Mouse (Mus musculus): Measurements from ENCODE around the gene Tlcd1.

The Tlcd1 gene

DNA sequence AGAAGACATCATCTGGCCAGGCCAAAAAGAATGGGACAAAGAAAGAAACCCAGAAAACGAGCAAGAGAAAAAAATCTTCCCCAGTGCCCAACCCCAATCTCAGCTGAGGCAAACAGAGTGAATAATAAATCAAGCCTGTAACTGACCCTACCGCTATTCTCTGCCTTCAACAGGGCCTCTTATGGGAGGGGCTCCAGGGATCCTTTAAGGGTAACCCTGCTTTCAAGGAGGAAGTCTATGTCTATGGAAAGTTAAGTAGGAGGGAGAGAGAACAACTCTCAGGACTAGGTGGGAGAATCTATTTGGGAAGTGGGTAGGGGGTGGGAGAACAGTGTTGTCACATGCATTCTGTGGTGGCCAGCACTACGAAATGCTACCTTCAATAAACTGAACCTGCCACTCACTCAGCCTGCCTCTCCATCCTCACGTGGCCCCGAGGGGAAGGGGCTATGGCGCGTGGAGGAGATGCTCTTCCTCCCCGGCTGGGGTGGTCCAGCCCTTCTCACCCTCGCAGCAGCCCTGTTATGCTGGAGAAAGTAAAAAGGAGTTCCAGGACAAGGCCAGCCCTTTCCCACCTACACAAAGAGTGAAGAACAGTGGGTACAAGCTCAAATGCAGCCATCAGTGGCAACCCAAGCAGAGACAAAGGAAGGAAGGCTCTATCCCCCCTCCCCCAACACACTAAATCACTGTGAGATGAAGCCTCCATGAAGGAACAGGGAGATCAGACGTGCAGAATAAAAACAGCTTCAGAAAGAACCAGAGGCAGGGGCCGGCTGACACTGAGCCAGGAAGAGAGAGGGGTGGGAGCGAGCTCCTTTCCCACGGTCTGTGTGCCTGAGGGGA lies 29.1 kb downstream of the Tlcd1 start:
- DNase-seq = no peak

DNA sequence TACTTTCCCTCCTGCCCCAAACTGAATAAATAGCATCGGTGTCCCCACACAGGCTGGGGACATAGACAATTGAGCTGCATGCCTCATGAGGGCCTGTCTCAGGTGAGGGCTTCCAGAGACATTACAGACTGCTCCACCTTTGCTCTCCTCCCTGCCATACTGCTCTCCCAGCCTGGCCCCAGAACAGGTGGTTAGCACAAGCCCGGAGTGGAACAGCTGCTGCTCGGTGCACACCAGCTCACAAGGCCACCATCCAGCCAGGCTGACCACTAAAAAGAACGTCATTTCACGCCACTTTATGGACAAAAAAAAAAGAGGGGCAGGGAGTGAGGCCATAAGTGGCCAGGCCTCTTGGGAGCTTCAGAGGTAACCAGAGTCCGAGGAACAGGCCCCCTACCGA lies 30.7 kb downstream of the Tlcd1 start:
- no peak for DNase-seq

DNA sequence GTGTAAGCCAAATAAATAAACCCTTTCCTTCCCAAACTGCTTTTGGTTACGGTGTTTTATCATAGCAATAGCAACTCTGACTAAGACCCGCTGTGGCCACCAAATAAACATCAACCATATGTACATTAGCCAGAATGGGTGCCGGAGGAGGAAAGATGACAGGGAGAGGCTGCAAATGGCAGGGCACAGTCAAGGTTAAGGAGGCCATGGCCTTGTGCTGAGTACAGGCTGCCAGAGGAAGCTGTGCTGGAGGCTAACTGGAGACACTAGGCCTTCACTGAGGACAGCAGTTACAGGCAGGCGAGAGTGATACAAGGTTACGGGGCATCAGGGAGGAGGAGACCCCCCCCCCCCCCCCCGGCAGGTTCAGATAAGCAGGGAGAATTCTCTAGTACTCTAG lies 33.4 kb downstream of the Tlcd1 start:
- no peak for DNase-seq

DNA sequence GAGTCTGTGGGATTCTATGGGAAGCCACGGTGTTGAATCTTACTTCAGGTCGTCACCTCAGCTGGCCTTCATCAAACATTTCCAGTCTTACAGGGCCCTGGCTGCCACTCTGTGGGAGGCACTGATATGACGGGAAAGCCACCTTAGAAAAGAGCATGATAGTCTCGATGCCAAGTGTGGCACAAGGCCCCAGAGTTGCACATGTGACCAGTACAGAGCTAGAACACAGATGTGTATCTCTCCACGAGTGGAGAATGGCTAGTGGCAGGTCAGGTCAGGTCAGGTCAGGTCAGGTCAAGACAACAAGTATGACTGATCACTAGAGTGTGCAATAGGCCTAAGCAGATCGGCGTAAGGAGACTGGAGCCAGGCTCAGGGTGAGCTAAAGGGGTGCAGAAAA lies 34.1 kb downstream of the Tlcd1 start:
- DNase-seq = no peak

DNA sequence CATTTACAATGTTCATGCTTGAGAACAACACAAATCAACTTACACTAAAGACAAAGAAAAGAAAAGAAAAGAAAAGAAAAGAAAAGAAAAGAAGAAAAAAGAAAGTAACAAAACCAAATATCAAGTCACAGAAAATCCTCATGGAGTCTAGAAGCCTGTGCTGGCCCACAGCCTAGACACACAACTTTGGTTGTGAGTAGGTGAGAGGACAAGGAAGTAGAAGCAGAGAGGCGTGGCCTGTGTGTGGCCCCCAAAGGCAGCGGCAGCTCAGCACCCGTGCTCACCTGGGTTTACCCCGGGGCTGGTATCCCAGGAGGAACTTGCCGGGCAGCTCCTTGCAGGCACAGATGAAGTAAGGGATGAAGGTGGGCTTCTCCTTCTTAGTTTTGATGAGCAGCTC lies 35.0 kb downstream of the Tlcd1 start:
- no peak for DNase-seq

DNA sequence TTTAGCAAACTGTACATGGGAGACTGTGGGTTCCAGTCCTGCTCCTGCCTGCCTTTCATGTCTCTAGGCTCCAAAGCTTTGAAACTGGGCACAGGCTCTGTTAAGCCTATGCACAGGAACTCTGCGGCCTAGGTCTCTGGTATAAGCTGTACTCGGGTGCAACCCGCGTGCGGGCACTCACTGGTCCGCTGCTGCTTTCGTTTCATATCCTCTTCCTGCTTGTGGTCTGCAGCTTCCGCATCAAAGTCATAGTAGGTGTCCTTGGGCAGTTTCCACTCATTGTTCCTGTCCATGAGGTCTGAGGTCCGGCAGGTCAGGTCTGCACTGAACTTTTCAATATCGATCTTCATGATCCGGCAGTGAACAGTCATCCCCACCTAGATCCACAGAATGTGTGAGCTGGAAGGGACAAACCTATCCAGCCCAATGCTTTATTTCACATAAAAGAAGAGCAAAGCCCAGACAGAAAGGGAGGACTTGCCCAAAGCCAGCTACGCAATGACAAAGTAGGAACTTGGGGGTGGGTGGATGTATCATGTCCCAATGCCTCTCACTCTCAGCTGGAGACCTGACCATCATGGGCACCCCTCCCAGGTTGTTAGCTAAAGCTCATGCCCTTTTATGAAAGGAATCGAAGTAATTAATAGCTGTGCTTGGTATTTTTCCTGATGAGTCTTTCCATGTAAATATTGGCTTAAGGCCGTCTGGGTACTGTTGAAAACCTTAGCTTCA lies 36.7 kb downstream of the Tlcd1 start:
- no peak for DNase-seq

DNA sequence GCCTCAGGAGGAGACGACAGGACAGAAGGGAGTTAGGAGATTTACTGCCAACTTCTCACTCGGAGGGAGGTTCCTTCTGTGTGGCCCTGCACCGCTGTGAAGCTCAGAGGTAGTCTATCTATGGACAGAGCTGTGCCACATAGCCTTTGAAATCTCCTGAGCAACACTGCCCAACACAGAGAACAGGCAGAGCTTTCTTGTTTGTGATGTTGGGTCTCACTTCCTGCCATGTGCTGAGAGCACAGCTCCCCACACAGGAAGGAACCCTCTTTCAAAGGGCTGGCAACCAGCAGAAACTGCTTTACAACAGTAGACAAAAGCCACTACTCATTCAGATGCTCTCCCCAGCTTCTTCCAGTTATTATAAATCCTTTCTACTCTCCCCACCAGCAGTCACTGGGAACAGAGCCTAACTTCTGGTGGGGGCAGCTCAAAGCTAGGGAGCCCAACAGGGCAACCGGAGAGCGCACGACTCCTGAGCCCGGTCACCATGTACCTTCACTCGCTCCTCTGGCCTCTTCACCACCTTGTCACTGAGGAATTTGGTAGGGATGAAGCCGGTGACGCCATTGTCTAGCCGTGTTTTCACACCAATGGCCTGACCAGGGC lies 39.3 kb downstream of the Tlcd1 start:
- DNase-seq = peak; percentile 36

DNA sequence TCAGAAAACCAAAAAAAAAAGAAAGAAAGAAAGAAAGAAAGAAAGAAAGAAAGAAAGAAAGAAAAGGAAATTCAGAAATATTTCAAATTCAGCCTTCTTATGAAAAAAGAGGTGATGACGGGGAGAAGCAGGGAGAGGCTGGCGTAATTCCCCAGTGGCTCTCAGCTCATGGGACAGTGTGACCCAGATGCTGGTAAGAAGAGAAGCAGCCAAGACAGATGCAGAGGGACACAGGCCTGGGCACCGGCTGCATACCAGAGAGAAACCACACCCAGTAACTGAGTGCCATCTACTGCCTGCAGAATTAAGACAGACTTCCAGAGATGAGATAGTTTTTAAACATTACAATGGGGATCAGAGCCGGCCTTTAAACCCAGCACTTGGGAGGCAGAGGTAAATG lies 47.1 kb downstream of the Tlcd1 start:
- DNase-seq = no peak
